In the genomic region with DNA sequence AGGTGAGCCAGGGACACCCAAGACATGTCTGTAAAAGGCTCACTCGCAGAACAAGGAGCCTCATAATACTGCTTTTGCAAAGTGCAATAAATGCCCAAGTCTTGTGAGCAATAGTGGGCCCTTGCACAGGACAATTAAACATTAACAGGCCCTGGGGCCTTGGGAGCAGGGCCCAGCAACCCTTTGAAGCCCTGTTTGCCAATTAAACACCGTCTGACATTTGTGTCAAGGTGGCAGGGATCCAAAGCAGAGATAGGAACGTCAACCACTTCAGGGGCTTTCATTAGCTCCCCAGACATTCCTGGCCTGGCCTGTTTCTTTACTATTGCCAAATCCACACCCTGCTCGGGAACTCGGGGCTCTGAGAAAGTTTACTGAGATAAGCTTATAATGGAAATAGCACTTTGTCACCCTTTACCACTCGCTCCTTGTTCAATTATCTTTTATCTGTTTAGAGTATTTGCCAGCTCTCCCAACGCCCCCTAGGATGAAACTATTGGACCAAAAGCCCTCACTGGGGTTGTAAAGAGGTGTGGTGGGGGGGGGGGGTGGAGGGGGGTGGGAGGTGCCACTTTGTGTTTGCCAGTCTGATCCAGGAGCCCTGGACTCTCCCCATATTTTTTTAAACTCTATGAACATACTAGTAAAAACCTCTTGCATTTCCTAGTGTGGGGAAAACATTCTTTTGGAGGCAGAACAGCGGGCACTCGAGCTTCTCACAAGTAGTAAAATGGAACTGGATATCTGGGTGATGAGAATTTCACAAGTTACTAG, we compare ENCODE assay signal across 9 mouse cellular contexts.
DNase-seq lines count a peak whose midpoint lies in the region; ATAC-seq and TF ChIP-seq lines count a peak whose summit lies in the region.
"Had no signal": no experiment of that assay in that cellular context is flagged by ENCODE, and none has a peak within 500 bp of the region (broad histone marks: within the 10 kb centered on the region; RNA-seq: fewer than 3 reads in every experiment).

No protein-coding gene starts in this region.

- POLR2A ChIA-PET in Patski (lab: Charles Lee), result no interaction called here

- H3K27me3 ChIP-seq in Patski, result no peaks in the 10 kb centered on the region
- H3K27me3 ChIP-seq in forebrain, embryonic 11.5 days (ENCODE audit: control insufficient read depth, insufficient read depth, low read length), result no peaks in the 10 kb centered on the region
- no peaks in the 10 kb centered on the region for H3K27me3 ChIP-seq in liver, embryonic 15.5 days
- H3K27me3 ChIP-seq: neural tube, embryonic 12.5 days had no signal

- H3K27ac ChIP-seq in forebrain, embryonic 11.5 days (ENCODE audit: low read depth, low read length), result peak overlapping the region; percentile 37; the same call in 1 of the 2 replicates
- peak overlapping the region; percentile 29; the same call in 1 of the 2 replicates for H3K27ac ChIP-seq in liver, embryonic 15.5 days (replicated peaks)
- H3K27ac ChIP-seq: neural tube, embryonic 12.5 days had no signal

- CTCF ChIA-PET in Patski (lab: Charles Lee), result interaction anchor here (0.6 kb wide), 1 partner anchor 17 kb away, joined by 3 read pairs; no protein-coding TSS in a partner anchor

- 51% methylated on average over 9 of the region's 9 CpGs for WGBS in forebrain, embryonic 11.5 days
- WGBS in liver, embryonic 15.5 days (ENCODE audit: insufficient replicate concordance), result 36% methylated on average over 9 of the region's 9 CpGs

- TF ChIP-seq CTCF in Patski (IDR thresholded peaks at IDR 0.05), result no peak

- ATAC-seq in Patski, result peak; percentile 67
- peak; percentile 69 for ATAC-seq in forebrain, embryonic 11.5 days (replicated peaks; ENCODE audit: low FRiP score)
- peak; percentile 51; the same call in 1 of the 2 replicates for ATAC-seq in liver, embryonic 15.5 days (ENCODE audit: insufficient read depth)

- H3K4me1 ChIP-seq in forebrain, embryonic 11.5 days (replicated peaks; ENCODE audit: control insufficient read depth, insufficient read depth, low read length), result peaks cover 12% of the 10 kb centered on the region; the same call in 1 of the 2 replicates
- H3K4me1 ChIP-seq in liver, embryonic 15.5 days (replicated peaks), result peaks cover 11% of the 10 kb centered on the region
- H3K4me1 ChIP-seq: neural tube, embryonic 12.5 days had no signal

- DNase-seq in Patski (ENCODE audit: low read depth, low spot score), result peak; percentile 61
- no peak for DNase-seq in forebrain, embryonic 11.5 days (ENCODE audit: low spot score)
- peak; percentile 82 for DNase-seq in kidney, adult 11 months
- no peak for DNase-seq in thymus, postnatal 4 days
- DNase-seq in adrenal gland, postnatal 36 days, result no peak
- DNase-seq in left cerebral cortex, adult 8-10 months (ENCODE audit: low spot score in 2 of 2), result no peak

- no peaks in the 10 kb centered on the region for H3K36me3 ChIP-seq in forebrain, embryonic 11.5 days (ENCODE audit: control insufficient read depth, insufficient read depth, low read length)
- no peaks in the 10 kb centered on the region for H3K36me3 ChIP-seq in liver, embryonic 15.5 days (replicated peaks)
- H3K36me3 ChIP-seq: neural tube, embryonic 12.5 days had no signal

- no peaks in the 10 kb centered on the region for H3K9me3 ChIP-seq in forebrain, embryonic 11.5 days (ENCODE audit: control insufficient read depth, low read length)
- H3K9me3 ChIP-seq in liver, embryonic 15.5 days (replicated peaks), result no peaks in the 10 kb centered on the region
- H3K9me3 ChIP-seq: neural tube, embryonic 12.5 days had no signal

- no peak overlapping the region for H3K4me2 ChIP-seq in forebrain, embryonic 11.5 days (ENCODE audit: low read depth, low read length, severe bottlenecking)
- H3K4me2 ChIP-seq in liver, embryonic 15.5 days, result no peak overlapping the region
- H3K4me2 ChIP-seq: neural tube, embryonic 12.5 days had no signal

- H3K9ac ChIP-seq in forebrain, embryonic 11.5 days (ENCODE audit: low read length), result no peak overlapping the region
- no peak overlapping the region for H3K9ac ChIP-seq in liver, embryonic 15.5 days
- H3K9ac ChIP-seq: neural tube, embryonic 12.5 days had no signal

- in situ Hi-C loops in Patski (cut with MboI; ENCODE audit: low pct_unique_long_range_greater_than_20kb), result no loop called here

- no peak overlapping the region for H3K4me3 ChIP-seq in forebrain, embryonic 11.5 days (ENCODE audit: low read depth, low read length)
- H3K4me3 ChIP-seq in liver, embryonic 15.5 days (replicated peaks), result no peak overlapping the region
- H3K4me3 ChIP-seq: erythroblast, embryonic 14.5 days; neural tube, embryonic 12.5 days had no signal

Comparison
In these comparisons a context has a peak if more than half of its experiments do, and no peak if none do; other contexts are left out.
1. DNase-seq: peak in Patski (single experiment) and kidney, adult 11 months (single experiment); none in forebrain, embryonic 11.5 days (single experiment), thymus, postnatal 4 days (single experiment), adrenal gland, postnatal 36 days (0 of 2) and left cerebral cortex, adult 8-10 months (0 of 2).
2. Peak in every context shown above with its lines, with median percentiles within 50 percentile points of each other: ATAC-seq.